Mouse (Mus musculus) urinary bladder, postnatal 10 days (tissue): ENCODE results near the gene Csad.
A peak's percentile ranks its signal among the peaks of the same experiment; 100 is the strongest.
"Not testable (repeated sequence)": the region's sequence is repeated elsewhere in the genome, so short reads cannot be mapped to it uniquely, and the experiment has no call there.

ENCODE experiments used
- DNase-seq: peaks from one replicate; pipeline ENCODE4 v3.0.0; 2022; ENCODE audit warnings: low spot score

The Csad gene

DNA sequence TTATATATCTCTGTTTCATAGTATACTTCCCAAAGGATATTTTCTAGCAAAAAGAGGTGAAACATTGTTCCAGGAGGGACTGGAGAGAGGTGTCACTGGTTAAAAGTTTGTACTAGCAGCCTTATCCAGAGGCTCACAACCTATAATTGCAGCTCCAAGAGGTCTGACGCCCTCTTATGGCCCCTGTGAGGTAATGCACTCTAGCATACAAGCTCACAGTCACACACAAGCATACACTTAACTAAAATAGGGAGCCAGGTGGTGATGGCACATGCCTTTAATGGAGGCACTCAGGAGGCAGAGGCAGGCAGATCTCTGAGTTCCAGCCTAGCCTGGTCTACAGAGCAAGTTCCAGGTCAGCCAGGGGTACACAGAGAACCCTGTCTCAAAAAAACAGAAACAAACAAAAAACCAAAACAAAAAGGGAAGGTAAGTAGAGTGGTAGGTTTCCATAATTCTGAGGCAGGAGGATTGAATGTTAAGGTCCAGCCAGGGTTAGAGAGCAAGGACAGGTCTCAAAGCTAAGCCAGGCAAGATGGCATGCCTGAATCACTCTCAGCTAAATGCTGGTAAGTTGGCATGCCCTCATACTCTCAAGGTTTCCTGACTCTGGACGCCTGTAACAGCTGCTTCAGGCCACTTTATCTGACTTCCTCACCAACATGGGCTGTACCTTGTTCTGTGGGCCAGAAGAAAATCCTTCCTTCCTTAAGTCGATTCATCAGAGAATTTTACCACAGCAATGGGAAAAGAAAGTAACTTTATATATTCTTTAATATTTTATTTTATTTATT, 40.4 kb downstream of the Csad start:
- DNase-seq = no peak

DNA sequence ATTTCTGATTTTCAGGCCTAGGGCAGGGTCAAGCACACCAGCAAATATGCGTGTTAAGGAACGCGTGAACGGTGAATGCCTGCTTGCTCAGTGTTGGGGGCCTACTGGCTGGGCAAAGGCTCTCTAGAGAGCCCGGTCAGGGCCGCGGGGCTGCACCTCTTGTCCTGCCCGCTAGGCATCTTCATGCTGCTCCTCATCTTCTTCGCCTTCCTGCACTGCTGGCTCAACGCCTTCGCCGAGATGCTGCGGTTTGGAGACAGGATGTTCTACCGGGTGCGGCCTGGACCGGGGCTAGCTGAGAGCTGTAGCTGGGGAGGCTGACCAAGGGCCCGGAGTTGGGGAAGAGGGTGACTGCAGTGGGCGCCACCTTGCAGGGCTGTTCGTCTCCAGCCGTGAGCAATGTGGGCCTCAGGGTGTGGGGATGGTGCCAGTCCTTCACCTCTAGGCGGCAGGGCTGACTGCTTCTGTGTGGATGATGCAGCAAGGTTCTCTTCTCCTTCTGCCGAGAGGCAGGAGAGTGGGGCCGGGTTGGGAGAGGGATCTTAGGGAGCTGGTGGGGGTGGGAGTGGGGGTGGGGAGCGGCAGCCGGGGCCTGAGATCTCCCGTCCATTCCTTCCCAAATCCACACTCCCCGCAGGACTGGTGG, 44.0 kb downstream of the Csad start:
- no peak for DNase-seq

DNA sequence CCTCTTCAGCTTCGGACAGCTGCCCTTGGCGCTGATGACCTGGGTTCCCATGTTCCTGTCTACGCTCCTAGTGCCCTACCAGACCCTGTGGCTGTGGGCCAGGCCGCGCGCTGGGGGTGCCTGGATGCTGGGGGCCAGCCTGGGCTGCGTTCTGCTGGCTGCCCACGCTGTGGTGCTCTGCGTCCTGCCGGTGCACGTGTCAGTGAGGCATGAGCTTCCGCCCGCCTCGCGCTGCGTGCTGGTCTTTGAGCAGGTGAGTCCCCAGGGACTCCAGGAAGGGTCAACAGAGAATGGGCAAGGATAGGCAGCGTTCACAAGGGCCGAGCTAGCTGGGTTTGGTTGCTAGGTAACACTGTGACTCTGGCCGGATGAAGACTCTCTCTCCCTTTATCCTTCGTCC, 47.7 kb downstream of the Csad start:
- no peak for DNase-seq

DNA sequence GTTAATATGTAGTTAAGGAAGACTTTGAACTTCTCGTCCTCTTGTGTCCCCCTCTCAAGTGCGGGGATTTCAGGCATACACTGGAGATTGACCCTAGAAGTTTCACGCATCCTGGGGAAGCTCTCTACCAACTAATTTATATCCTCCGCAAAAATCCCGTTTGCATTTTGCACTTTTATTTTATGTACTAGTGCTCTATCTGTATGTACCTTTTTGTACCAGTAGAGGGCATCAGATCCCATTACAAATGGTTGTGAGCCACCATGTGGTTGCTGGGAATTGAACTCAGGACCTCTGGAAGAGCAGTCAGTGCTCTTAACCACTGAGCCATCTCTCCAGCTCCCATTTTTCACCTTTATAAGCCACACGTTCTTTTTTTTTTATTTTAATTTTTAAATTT, 49.5 kb downstream of the Csad start:
- not testable (repeated sequence) for DNase-seq

DNA sequence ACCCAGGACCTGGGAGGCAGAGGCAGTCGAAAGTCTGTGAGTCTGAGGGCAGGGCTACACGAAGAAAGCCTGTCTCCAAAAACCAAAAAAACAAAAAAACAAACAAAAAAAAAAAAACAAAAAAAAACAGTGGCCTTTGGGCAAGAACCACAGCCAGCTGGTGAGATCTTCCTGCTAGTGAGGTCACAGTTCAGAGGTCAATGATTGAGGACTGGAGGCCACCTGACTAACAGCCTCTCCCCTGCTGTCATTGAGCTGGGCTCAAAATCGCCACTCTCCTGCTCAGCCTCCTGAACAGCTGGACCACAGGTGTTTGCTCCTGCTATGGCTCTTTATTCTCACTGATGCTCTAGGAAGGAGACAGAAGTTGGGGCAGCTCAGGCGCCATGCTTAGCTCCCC, 51.9 kb downstream of the Csad start:
- no peak for DNase-seq

DNA sequence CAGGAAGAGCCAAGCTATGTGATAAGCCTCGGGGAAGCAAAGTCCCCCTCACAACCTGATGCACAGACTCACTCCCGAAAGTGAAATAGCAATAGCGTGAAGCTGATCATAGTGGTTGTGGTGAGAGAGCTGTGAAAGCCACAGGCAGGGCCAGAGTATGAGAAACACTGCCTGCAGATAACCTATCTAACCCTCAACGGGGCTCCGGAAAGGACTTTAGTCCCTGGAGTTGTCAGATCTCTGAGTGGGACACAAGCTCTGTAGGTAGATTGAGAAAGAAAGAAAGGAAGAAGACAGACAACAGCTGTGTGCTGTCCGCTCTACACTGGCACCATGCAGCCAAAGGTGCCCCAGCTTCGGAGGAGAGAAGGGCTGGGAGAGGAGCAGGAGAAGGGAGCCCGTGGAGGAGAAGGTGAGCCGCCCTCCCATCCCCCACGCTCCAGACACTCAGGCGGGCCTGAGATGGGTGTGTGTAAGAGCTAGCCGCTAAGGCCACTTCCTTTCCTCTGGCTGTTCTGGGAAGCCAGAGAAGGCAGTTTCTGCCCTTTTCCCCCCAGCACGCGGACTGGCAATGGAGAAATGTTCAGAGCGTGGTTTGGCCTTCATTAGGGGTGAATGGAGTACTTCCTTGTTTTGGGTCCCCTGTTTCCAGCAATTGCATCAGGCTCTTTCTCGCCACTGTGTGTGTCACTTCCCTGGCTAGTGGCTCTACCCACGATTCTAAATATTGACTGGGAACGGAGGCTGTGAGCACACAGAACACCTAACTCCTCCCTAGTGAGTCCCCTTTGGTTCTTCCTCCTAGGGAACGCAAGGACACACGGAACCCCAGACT, 54.0 kb downstream of the Csad start, which contains the start of gene Soat2:
Gene Soat2, plus strand, starts transcription at position 226 of the 835 bp plus-strand sequence.
- no peak for DNase-seq

DNA sequence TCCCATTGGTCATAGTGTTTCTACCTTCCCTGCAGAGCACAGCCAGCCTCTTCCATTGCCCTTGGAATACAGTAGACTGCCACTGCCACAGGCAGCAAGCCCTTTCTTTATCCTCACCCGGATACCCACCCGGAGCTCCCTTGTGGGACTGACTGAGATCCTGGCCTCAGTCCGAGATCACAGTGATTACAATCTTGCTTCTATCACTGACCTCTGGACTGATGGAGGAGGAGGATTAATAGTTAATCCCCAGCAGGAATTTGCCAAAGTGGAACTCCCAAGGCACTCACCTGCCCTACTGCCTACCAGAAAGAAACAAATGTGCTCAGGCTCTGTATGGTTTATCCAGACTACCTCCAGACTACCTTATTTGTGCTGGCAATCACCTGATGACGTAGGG, 55.0 kb downstream of the Csad start:
- no peak for DNase-seq

DNA sequence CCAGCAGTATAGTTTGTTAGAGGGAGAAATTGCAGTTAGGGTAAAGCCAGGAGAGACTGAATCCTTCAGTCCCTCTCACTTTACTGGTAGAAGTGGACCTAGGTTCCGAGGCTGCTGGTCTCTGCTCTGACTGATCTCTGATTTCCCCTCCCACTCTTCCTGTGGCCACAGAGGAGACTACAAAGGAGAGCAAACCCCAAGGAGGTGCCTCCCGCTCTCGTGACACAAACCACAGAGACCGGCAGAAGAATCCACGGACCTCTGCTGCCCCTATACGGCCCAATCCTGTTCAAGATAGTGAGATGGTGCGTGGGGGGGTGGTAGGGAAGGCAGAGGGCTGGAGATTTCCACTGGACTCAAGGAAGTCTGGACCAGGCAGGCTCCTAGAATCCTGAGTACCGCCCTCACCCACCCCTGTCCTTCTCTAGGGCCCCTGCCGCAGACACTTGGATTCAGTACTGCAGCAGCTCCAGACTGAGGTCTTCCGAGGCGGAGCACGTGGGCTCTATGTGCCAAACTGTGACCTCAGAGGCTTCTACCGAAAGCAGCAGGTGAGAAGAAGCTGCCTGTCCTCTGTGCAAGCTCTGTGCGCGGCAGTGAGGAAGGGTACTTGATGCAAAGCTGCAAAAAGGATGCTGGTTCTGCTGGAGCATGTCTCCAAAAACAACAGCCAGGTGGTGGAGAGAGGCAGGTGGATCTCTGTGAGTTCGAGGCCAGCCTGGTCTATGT, 56.7 kb downstream of the Csad start:
- DNase-seq = no peak

DNA sequence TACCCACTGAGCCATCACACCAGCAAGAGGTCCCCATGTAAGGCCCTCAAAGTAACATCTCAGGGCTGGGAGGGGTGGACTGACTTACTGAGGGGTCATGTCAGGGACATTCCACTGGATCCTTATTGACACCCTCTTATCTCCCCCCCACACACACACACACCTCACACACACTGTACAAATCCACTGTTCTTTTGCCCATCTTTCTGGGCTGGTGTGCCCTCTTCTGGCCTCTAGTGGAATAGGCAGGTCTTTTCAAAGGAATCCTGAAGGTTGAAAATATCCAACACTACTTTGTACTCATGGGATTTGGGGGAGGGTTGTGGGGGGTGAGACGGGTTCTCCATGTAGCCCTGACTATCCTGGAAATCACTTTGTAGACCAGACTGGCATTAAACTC, 57.6 kb downstream of the Csad start:
- no peak for DNase-seq

DNA sequence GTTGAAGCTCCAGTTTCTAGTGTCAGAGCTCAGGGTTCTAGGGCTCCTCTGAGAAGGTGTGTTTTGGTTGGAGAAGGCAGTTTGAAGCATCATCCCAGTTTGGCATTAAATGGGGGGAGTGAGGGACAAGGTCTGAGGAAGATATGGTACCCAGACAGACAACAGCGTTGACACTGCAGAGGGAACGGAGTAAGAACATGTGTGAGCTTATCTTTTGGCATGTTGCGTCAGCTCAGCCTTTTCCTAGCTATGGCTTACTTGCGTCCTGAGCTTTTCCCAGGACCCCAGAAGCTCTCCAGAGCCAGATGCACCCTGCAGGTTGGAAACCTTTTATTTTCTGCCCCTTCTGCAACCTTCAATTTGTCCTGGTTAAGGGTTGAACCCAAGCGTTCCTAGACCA, 58.4 kb downstream of the Csad start:
- DNase-seq = no peak

DNA sequence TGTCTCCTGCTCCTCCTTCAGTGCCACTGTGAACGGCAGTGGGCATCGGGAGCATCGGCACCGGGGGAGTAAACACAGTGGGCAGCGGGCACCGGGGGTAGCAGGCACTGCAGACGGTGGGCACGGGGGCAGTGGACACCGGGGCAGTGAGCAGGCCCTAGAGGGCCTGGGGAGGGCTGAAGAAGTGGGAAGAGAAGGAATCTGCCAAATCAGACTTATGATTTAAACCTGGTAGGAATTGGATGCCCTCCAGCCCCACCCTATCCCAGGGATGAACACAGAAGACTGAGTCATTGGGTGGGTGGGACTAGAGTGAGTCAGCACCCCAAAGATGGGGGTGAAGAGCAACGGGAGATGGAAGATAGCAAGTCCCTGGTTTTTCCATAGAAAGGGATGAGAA, 59.2 kb downstream of the Csad start:
- DNase-seq = no peak

DNA sequence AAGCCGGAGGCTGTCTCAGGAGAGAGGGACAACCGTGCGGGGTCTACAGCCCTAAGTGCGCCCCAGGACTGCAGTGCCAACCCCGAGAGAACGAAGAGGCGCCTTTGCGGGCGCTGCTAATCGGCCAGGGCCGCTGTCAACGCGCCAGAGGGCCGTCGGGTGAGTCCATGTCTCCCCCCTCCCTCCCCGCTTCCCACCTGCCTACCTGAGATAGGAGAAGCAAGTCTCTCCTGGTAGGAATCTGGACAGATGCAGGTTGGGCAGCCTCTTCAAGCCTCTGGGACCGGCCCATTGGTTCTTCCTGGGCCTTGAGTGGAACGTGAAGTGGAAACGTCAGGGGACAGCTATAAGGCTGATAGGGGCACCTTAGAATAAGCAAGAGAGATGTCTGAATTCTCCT, 59.8 kb downstream of the Csad start:
- no peak for DNase-seq

DNA sequence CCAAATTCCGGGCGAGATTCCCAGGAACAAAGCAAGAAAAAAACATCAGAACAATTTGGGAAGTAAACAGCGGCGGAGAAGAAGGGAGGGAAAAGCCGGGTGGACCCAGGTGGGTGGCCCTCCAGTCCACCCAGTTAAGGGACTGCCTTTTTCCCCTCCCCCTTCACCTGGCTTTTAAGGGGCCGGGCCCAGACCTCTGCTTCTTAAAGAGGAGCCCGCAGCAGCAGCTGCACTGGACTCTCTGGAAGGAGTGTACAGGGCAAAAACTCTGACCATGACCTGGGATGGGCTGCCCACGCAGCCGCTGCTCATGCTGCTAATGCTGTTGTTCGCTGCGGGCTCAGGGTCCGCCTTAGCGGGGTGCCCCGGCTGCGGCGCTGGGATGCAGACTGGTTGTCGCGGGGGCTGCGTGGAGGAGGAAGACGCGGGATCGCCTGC, 60.2 kb downstream of the Csad start, which contains the start of gene Igfbp6:
Gene Igfbp6, plus strand, starts transcription at position 89 of the 438 bp plus-strand sequence.
- DNase-seq = no peak

DNA sequence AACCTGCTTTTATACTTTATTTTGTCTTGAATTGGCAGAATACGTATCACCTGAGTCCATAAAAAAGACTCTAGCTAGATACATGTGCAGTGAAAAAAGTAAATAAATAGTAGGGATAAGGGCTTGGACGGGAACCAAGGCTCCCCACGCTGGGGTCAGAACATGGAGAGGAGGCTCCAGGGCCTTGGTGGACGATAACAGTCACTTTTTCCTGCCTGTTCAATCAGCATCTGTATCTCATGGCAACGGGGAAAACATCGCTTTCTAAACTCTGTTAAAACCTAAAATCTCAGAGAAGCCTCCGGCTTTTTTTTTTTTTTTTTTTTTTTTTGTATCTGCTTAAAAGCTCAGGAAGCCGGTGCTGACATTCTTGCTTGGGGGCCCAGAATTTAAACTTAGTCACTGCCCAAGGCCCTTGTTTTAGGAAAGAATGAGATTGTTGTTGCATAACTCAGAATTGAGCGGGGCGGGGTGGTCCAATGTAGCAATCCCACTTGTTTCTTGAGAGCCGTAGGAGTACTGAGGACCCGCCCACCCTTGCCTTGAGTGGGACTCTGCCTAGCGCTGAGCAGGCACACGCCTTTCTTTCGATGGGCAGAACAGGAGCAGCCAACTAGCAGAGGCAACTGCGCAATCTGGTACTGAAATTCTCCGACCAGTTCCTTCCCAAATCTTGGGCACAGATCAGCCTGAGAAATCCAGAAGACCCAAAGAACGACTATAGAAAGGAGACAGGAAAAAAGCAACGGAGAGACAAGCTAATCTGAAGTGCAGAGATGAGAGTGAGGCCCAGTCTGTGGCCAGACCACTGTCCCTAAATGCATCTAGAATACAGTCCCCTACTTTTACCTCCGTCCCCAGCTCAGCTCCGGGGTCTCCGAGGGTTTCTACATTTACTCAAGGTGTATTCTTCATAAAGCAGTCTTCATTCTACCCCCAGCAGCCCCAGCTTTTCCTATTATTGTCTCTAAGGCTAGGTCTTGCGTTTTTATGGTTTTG, 61.3 kb downstream of the Csad start:
- DNase-seq = no peak

DNA sequence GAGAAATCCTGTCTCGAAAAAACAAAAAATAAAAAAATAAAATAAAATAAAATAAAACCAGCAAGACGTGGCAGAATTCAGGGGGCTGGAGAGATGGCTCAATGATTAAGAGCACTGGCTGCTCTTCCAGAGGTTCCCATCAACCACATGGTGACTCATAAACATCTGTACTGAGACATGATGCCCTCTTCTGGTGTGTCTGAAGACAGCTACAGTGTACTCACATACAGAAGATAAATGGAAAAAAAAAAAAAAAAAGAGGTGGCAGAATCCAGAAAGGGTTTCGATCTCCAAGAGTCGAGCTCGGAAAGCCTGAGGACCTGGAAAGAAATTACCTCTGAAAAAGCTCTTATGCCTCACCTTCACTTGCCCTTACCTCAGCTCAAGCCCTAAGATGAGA, 63.4 kb downstream of the Csad start:
- DNase-seq = no peak

DNA sequence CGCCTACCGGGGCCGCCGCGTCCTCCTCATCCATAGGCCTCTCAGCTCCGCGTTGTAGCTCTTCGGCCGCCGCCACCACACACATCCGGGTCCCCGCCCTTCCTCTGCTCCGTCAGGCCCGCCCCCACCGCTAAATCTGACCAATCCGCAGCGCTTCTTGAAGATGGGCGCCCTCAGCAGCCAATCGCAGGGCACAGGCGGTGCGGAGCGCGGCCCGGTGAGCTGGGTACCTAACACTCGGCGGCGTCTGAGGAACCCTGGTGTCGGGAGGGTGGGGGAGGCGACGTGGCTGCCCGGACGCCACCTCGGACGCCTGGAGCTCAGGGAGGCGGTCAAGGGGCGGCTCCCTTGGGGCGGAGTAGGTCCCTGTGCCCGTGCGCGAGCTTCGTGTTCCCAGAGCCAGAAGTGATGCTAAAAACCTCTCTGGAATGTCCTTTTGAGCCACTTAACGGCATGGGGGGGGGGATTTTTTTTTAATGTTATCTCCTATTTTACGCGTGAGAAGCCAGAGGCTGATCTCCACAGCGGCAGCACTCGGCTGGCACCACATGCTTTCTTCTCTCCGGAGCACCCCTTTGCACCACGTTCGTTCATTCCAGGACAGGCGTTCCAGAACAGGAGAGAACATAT, 68.3 kb downstream of the Csad start, which contains the start of gene Spryd3:
Gene Spryd3, minus strand, starts transcription at position 106 of the 630 bp plus-strand sequence.
- peak; percentile 95 for DNase-seq

DNA sequence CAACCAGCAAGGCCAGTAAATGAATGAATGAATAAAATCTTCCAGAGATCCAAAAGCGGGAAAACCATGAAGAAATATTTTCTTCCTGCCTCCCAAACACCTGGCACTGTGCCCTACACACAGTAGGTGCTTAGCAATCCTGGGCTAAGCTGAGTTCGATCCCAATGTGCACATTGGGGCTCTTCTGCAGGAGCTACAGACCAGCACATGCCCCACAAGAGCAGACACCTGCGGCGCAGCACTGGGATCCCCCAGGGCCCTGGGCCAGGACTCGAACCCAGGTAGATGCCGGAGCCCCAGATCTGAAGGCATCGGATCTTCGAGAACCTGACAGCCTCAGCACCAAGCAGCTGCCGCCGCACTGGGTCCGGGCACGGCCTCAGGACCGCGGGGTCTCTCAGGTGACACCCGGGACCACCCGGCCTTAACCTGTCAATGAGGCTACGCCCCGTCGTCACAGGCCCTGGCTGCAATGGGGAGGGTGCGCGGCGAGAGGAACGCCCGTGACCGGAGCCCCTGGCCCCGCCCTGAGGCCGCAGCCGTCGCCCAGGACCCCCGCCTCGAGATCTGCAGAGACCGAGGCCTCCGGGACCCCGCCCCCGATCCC, 68.9 kb downstream of the Csad start:
- no peak for DNase-seq

DNA sequence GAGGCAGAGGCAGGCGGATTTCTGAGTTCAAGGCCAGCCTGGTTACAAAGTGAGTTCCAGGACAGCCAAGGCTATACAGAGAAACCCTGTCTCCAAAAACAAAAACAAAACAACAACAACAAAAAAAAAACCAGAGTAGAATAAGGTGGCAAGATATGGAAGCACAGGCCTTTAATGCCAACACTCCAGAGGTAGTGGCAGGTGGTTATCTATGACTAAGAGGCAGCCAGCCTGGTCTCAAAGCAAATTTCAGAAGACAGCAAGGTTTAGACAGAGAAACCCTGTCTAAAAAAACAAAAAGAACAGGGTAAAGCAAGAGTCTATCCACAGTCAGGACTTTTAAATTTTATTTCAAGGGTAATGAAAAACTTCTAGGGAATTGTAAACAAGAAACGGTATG, 69.8 kb downstream of the Csad start:
- no peak for DNase-seq

DNA sequence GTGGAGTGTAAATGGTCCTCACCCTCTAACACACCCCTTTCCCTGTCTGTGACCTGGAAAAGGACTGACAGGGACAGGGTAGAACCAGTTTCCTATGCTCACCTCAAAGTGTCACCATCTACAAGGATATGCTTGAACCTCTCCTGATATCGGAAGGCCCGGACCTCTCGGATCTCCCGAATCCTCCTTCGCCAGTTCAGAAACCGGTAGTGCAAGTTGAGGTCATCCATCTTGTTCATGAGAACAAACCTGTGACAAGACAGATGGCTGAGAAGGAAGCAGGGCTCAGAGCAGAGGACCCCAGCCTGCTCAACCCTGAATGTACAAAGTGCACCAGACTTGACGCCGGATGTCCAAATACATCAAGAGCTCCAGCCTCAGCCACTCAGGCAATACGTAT, 71.2 kb downstream of the Csad start:
- no peak for DNase-seq
